Mouse (Mus musculus): ENCODE results near the gene Capza3. TPM values are rescaled to one million over a fixed set of nuclear protein-coding genes. Genes with fewer than 3 reads are reported as not detected.

The Capza3 gene
- total RNA-seq (2021) = not detected

DNA sequence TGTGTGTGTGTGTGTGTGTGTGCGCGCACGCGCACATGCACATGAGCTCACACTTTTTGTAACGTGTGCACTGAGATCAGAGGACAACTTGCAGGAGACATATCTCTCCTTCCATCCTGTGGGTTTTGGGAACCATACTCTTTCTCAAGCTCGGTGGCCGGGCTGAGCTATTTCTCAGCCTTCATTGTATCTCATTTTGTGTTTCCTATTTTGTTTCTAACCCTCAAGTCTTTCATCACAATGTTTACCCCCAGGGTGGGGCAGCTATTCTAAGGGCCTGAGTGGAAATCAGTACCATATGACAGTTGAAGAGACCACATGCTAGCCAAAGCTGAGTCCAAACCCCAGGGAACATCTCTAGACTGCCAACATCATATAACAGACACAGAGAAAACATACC, at the start of gene Capza3:
Gene Capza3 (plus strand): TSS at position 301 of the 400 bp plus-strand sequence.
- DNase-seq (ENCODE audit: extremely low spot score in 1 of 2, low spot score in 1 of 2) = no peak

DNA sequence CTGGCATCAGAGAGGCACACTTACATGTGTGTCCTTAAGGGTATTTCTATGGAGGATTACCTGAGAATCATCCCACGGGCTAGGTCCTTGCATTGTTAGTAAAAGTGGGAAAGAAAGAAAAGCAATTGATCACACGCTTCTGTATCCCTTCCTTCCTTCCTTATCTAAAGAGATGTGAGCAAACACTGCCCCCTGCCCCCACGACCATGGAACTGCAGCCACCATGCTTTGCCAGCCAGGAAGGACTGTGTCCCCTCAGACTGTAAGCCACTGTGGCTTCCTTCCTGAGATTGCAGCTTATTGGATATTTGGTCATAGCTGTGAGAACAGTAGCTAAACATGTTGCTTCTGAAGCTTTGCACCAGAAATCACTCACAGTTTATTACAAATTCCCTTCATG, 35.9 kb upstream of the Capza3 start:
- no peak for DNase-seq (ENCODE audit: extremely low spot score in 1 of 2, low spot score in 1 of 2)

DNA sequence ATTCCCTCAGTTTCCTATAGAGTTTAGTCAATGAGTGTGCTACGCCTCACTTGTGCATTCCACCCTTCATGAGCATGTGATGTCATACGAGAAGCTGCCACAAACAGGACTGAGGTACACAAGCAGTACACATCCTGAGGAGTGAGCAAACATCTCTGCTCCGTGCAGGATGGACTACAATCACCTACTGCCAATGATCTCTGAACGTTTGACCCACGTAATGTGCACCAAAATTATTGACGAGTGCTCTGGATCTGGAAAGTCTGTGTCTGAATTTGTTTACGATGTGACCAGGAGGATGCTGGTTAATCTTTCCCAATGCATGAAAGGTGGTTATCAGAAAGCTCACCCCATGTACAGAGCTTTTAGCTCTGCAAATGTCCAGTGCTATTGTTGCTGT, 16.6 kb upstream of the Capza3 start:
- no peak for DNase-seq (ENCODE audit: extremely low spot score in 1 of 2, low spot score in 1 of 2)

DNA sequence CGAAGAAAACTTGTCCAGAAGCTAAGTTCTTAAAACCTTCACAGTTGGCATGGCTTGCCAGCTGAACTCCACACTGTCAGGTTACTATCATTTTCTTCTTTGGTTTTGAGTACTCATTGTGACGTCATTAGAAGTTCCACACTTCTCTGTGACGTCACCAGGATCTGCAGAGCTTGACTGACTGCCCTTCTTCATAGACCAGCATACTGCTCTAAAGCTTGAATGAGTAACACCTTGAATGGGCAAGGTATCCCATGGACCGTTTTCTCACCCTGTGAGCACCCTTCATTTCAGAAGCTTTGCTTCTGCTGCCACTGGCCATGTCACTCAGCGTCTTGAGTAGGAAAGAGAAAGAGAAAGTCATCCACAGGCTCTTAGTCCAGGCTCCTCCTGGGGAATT, 305 bp downstream of the Capza3 start, which contains the start of gene Plcz1:
Gene Plcz1 (minus strand): TSS at position 101 of the 400 bp plus-strand sequence.
- no peak for DNase-seq (ENCODE audit: extremely low spot score in 1 of 2, low spot score in 1 of 2)

DNA sequence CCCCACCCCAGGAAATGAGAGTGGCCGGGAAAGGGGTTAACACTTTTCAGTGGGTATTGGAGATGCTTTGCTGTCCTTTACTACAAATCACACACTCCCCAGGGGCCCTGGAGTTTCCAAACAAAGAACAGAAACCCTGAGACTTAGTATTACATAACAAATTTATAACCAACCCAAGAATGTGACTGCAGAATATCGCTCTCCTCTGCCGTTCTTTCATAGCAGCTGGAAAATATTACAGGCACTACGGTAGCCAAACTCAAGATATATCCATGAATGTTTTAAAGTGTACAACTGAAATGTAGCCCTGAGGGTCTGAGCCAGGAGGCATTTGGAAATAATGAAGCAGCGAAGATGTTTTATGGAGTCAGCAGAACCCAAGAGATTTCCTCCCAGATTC, 10.4 kb downstream of the Capza3 start:
- no peak for DNase-seq (ENCODE audit: extremely low spot score in 1 of 2, low spot score in 1 of 2)

DNA sequence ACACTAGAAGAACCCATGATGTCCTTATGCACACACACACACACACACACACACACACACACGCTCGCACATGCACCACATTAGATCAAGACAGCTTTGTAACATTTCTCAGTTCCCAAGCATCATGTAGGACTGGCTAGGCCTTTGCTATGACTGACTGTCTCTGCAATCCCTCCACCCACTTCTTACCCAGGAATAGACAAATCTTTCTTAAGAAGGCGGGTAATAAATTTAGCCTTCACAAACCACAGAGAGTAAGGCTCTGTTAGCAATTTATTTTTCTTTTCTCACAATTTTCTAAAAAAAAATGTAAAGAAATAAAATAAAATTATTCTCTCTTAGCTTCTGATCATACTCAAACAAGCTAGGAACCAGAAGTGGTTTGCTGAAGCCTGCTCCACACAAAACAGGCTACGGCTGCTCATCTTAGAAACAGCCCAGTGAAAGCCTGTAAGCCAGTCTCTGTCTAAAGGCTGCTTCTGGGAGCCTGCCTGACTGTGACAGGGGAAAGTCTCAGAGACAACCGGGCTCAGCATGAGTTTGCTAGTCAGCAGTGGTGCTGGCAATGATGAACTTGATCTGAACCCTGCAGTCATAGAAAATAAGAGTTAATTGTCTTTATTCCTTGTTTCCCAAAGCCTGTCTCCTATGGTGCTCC, 13.3 kb downstream of the Capza3 start:
- no peak for DNase-seq (ENCODE audit: extremely low spot score in 1 of 2, low spot score in 1 of 2)

DNA sequence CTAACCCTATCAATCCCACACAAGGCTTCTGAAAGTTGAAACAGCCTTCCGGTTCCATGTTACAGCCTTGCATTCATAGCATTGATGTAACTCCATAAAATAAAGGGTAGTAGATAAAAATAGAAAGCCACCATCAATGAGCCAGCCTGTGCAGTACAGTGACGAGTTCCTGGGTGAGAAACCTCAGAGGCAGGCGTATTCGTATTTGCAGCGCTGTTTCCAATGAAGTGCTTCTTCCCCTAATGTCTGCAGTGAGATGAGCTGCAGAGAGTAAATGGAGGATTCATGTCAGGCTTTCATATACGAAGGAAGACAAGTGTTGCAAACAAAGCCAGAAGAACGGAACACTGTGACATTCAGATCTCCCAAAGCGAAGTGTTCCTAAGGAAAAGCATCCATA, 28.1 kb downstream of the Capza3 start:
- no peak for DNase-seq (ENCODE audit: extremely low spot score in 1 of 2, low spot score in 1 of 2)

DNA sequence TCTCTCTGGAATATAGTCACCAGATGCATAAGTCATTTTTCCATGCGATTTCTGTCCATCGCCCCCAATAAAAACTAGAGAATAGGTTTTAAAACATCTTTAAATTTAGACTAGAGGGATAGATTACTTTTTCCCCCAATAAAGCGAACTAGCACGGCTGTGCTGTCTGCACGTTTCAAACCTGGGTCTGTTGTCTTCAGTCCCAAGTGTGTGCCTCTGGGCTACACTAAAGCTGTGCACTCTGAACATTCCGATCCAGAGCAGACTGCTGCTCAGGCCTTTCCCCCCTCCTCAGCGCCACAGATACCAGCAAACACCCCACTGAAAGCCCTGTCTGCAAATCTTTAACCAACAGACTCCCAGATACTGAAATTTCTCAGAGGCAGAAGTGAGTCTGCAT, 39.9 kb downstream of the Capza3 start:
- DNase-seq (ENCODE audit: extremely low spot score in 1 of 2, low spot score in 1 of 2) = no peak

DNA sequence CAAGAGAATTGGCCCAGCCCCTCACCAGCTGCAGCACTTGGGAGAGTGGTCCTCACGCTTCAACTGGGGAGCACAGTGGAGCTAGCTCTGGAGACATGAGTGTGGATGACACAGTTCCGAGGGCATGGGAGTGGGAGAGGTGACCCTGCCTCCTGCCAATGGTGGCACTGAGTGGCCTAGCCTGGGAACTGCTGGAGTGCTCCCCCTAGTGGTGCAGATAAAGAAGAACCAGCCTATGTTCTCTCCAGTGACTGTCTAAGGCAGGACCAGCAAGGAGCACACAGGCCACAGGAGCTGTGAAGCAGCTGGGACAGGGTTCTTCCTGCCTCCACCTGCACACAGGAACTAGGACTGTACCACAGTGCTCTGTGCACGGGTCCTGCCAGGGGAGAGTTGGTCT, 40.7 kb downstream of the Capza3 start:
- DNase-seq (ENCODE audit: extremely low spot score in 1 of 2, low spot score in 1 of 2) = no peak

DNA sequence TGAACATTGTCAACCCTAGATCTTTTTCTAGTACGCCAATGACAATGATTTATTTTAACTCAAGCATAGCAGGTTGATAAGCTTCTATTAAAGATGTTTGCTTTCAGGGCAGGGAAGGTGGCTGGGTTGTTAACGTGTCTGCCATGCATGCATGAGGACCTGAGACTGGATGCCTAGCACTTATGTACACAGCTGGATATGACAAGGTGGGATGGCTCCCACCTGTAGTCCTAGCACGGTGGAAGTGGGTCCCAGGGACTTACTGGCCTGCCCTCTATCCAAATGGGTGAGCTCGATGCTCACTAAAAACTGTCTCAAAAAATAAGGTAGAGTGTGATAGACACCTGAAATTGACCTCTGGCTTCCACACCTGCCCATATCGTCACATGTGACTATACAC, 48.8 kb downstream of the Capza3 start:
- DNase-seq (ENCODE audit: extremely low spot score in 1 of 2, low spot score in 1 of 2) = no peak

Other genes with a start within 250 kb of the Capza3 start
- gene Plcz1, start 205 bp downstream of the Capza3 start, total RNA-seq (2021) = 1 to 10 TPM in 1 of 2 experiments, under 1 TPM in 1; 0.92 to 1.0 TPM

Data from layer of hippocampus, postnatal 25 days (tissue).